Mouse (Mus musculus) heart, embryonic 15.5 days (tissue): Measurements from ENCODE around the gene Mn1. TPM values are rescaled to one million over a fixed set of nuclear protein-coding genes. Genes with fewer than 3 reads are reported as not detected.

ENCODE experiments used
- ATAC-seq: fragments of 200-750 bp; cut with Nextera tagmentation; replicated peaks from 2 replicates; pipeline ENCODE4 v1.8.0; 2017; ENCODE audit warnings: low read depth, moderate TSS enrichment; ENCODE audit not compliant: insufficient number of reproducible peaks, insufficient read depth, low FRiP score
- H3K27ac ChIP-seq: fragments of 300-500 bp; sonication (generic); 2 replicates; pipeline ENCODE4 v1.5.1; 2015; ENCODE audit warnings: mild to moderate bottlenecking, inconsistent platforms
- H3K27me3 ChIP-seq: fragments of 300-500 bp; sonication (generic); 2 replicates; pipeline ENCODE4 v1.6.1; 2015; ENCODE audit warnings: inconsistent platforms
- H3K36me3 ChIP-seq: fragments of 300-500 bp; sonication (generic); 2 replicates; pipeline ENCODE4 v1.6.1; 2015; ENCODE audit warnings: mild to moderate bottlenecking, inconsistent platforms
- H3K4me1 ChIP-seq: fragments of 300-500 bp; sonication (generic); replicated peaks from 2 replicates; pipeline ENCODE4 v1.6.1; 2015; ENCODE audit warnings: inconsistent platforms
- H3K4me2 ChIP-seq: fragments of 300-500 bp; sonication (generic); 2 replicates; pipeline ENCODE4 v1.6.1; 2015; ENCODE audit warnings: inconsistent platforms, mild to moderate bottlenecking, moderate library complexity
- H3K4me3 ChIP-seq: fragments of 300-500 bp; sonication (generic); 2 replicates; pipeline ENCODE4 v1.5.1; 2015; ENCODE audit warnings: mild to moderate bottlenecking, inconsistent platforms
- H3K9ac ChIP-seq: fragments of 300-500 bp; sonication (generic); 2 replicates; pipeline ENCODE4 v1.6.1; 2015; ENCODE audit warnings: mild to moderate bottlenecking, inconsistent platforms
- H3K9me3 ChIP-seq: fragments of 300-500 bp; sonication (generic); replicated peaks from 2 replicates; pipeline ENCODE4 v1.6.1; 2016; ENCODE audit warnings: inconsistent platforms
- WGBS: fragments of 180-500 bp; shearing (Covaris S2); methylation state at CpG from one replicate; pipeline ENCODE4 v1.1.7; 2015; ENCODE audit warnings: mixed read lengths; 5-methylcytosine and 5-hydroxymethylcytosine counted together
- polyA plus RNA-seq: library from polyadenylated mRNA; unstranded; fragments of >200 nt; fragmentation: Nextera tagmentation; extraction: Ambion mirVana; gene quantifications from 2 replicates; pipeline ENCODE4 v1.2.1, GENCODE M21; 2015

Mn1 gene
- polyA plus RNA-seq: 6.4 and 7.7 TPM in 2 replicates

DNA sequence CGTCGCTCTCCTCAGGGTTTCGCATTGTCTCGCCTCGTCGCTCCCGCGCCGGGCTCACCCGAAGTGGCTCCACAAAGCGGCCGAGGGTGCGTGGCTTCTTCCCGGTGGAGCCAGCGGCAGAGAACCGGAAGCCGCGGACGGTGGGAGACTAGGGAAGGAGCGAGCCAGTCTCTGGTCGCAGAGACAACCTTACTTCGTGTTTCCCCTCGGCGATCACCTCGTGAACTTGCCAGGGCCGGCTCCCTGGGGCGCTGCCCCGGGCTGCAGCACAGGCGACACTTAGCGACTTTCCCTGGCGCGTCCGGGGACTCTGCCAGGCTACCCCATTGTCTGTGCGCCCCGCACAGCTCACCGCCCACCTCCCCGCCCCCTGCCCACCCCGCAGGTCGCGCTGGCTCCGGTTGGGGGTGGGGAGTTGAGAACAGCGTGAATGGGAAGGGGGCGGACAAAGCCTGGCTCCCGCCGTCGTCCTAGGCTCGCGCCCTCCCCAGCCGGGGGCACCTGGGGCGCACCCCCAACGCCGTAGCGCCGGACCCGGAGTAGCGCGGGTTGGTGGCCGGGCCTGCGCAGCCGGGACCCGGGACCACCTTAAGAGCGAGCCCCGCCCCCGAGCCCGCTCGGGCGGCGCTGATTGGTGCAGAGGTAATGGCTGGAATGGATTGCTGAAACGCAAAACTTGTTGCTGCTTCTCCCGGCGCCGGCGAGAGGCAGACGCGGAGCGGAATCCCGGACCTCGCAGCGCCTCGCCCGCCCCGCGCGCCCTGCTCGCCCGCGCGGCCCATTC, at the start of gene Mn1:
Gene Mn1, plus strand, starts transcription at position 772 of the 784 bp plus-strand sequence.
- H3K4me2 ChIP-seq: peak within 1 kb of the TSS; percentile 98
- H3K36me3 ChIP-seq: 0 out of 2 replicates have a peak, but pooled peaks cover 2% of the 10 kb centered on the region
- peak within 1 kb of the TSS; percentile 83 for H3K27ac ChIP-seq
- no peaks in the 10 kb centered on the region for H3K9me3 ChIP-seq
- H3K27me3 ChIP-seq: peaks cover 58% of the 10 kb centered on the region
- peak; percentile 90 for ATAC-seq
- under 1% methylated on average over 85 of the region's 88 CpGs for WGBS
- H3K4me3 ChIP-seq: peak within 1 kb of the TSS; percentile 80
- peaks cover 56% of the 10 kb centered on the region for H3K4me1 ChIP-seq
- peak within 1 kb of the TSS; percentile 84 for H3K9ac ChIP-seq

DNA sequence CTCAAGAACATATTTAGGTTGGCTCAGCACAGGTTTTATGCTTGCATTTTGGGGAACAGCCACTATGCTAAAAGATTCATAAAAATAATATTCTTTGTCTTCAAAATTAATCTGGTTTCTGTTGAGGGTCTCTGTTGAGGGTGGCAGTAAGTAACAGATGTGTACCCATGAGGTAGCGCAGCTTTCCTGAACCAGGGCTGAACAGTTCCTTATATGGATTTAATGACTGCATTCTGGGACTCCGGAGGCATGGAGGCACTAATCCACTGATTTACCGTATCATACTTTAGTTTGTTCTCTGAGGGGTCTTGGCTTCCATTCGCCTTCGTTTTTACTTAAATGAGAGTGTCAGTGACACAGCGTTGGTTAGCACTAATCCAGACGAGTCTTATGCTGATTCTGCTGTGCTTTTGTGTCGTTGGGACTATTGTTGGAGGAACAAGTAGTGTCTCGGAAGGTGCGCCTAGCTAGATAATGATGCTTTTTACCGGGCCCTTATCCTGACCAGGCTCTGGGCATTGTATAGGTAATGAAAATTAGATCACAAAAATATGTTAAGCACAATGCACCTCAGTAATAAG, 49.1 kb upstream of the Mn1 start:
- 92% methylated on average over 11 of the region's 11 CpGs for WGBS
- Histone ChIP-seq H3K27ac (no peak overlapping the region), H3K36me3 (peaks cover 36% of the 10 kb centered on the region), H3K4me2 (no peak overlapping the region), H3K4me1 (no peaks in the 10 kb centered on the region), H3K27me3 (no peaks in the 10 kb centered on the region), H3K9me3 (no peaks in the 10 kb centered on the region), H3K9ac (no peak overlapping the region), H3K4me3 (no peak overlapping the region)
- ATAC-seq: no peak

DNA sequence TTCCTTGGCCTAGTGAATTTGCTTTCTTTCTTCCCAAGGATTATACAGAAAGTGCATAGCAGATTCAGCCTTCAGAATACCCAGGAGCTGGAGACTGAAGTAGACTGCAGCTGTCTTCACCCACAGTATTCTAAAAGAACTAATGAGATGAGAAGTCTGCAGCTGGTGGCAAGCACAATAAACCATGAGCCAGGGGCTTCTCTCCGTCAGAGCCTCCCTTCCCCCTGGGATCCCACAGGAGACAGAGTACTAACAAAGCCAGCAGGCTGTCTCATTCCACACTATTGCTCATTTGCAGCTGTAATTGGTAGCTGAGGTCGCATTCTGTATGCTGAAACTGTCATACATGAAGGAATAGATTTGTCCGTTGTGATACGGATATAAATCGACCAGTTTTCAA, 48.6 kb upstream of the Mn1 start:
- Histone ChIP-seq H3K9ac (no peak overlapping the region), H3K4me3 (no peak overlapping the region), H3K9me3 (no peaks in the 10 kb centered on the region), H3K4me2 (no peak overlapping the region), H3K36me3 (peaks cover 42% of the 10 kb centered on the region), H3K4me1 (no peaks in the 10 kb centered on the region), H3K27ac (no peak overlapping the region), H3K27me3 (no peaks in the 10 kb centered on the region)
- ATAC-seq: no peak
- 89% methylated on average over 5 of the region's 5 CpGs for WGBS

DNA sequence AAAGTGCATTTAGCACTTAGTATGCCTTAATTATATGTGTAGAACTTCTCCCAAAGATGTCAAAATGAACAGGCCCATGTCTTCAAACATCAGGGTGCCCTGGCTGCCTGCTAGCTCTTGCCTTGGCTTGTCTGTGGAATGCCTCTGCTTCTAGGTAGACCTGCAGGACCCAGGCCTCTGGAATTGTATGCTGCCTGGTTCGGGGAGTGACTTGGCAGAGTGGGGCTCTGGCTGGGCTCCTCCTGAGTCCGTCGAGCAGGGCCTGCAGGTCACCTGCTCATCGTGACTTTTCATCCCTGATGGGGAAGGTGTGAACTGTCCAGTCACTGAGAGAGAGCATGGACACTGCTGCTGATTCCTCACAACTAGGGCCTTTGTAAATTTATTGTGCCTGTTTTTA, 41.5 kb upstream of the Mn1 start:
- Histone ChIP-seq H3K27me3 (no peaks in the 10 kb centered on the region), H3K36me3 (peaks cover 73% of the 10 kb centered on the region), H3K4me2 (no peak overlapping the region), H3K9ac (no peak overlapping the region), H3K4me1 (no peaks in the 10 kb centered on the region), H3K27ac (no peak overlapping the region), H3K4me3 (no peak overlapping the region), H3K9me3 (no peaks in the 10 kb centered on the region)
- no peak for ATAC-seq
- WGBS: 73% methylated on average over 4 of the region's 4 CpGs

DNA sequence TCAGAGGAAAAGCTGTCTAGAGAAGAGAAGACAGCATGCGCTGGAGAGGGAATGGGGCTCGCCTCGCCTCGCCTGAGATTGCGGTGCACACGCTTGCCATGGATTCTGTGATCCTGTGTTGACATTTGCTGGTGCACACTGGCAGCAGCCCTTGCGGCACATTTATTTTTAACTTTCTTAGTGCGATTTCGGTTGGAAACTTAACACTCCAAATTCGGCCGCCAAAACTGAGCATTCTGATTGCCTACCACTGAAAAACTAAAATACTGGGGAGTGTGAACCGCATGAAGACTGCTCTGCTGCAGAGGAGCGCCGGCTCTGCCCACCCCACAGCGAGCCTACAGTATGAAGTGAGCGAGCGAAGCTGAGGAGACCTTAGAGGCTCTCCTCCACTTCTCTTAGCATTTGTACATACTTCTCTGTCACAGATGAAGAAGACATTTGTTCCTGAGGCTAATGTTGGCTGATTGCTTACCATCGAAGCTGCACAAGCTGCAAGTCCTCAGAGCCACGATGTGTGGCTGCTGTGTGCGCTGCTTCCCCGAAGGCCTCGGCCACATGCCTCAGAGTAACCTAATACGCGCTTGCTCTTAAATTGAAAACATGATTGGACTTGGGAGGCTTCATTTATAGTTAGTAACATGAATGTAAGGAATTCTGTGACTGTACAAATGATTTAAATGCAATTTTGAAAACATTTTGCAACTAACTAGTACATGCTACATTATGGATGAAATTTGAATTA, 40.7 kb upstream of the Mn1 start:
- WGBS: 85% methylated on average over 24 of the region's 24 CpGs
- Histone ChIP-seq H3K9me3 (no peaks in the 10 kb centered on the region), H3K4me2 (no peak overlapping the region), H3K4me3 (no peak overlapping the region), H3K27me3 (no peaks in the 10 kb centered on the region), H3K4me1 (no peaks in the 10 kb centered on the region), H3K9ac (no peak overlapping the region), H3K36me3 (peaks cover 73% of the 10 kb centered on the region), H3K27ac (no peak overlapping the region)
- ATAC-seq: no peak

DNA sequence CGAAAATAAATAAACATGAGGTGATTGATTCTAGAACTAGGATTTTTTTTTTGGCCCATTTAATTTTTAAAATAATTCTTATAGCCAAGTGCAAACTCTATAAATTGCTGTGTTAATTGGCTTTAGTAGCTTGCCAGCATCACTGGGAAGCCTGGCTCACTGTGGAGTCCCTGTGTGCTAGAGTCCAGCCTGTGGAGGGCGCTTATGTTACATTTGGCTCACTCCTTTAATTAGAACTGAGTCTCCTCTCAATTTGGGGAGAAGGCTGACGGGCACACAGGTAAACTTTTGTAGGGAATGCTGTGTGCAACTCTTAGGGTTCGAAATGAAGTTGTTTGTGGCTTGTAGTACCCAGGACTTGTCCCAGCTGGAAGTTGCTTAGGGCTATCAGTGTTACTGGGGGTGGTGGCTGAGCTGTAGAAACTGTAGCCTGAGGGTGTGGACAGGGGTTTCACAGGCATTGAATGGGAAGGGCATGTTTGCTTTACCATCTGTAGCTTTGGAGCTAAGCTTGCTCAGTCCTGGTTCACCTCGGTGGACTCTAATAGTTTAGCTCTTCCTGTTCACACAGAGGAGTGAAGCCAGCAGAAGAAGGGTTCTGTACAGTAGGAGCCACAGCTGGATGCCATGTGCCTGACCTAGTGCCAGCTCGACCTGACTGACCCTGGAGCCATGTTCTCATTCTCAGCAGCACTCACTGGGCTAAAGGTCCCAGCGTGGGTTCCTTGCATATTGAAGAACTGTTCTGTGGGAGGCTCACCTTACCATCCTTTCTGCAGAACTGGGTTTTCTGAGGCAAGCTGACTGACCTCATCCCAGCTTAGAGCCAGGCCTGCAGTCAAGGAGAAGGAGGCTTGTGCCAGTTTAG, 38.8 kb upstream of the Mn1 start:
- no peaks in the 10 kb centered on the region for H3K27me3 ChIP-seq
- H3K9ac ChIP-seq: no peak overlapping the region
- no peak overlapping the region for H3K4me3 ChIP-seq
- no peak for ATAC-seq
- no peaks in the 10 kb centered on the region for H3K9me3 ChIP-seq
- peaks cover 70% of the 10 kb centered on the region for H3K36me3 ChIP-seq
- no peak overlapping the region for H3K27ac ChIP-seq
- no peak overlapping the region for H3K4me2 ChIP-seq
- no peaks in the 10 kb centered on the region for H3K4me1 ChIP-seq
- 75% methylated on average over 7 of the region's 7 CpGs for WGBS

DNA sequence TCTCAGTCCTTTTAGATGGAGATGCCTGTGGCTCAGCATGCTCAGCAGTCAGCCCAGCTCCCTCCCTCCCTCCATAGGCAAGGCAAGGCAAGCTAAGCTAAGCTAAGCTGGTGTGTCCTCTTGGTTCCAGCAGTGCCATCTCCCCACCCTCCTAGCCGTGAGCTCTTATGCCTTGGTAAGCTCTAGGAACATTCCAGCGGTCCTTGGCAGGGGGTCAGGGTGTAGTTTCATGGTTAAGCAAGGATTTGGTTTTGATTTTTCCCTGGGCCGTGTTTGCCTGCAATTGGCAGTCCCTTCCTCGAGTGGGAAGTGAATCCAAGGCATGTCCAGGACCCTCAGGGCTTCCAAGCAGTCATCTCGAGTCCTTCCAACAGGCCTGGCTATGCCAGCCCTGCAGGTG, 33.8 kb upstream of the Mn1 start:
- no peak overlapping the region for H3K4me3 ChIP-seq
- H3K36me3 ChIP-seq: peaks cover 71% of the 10 kb centered on the region
- no peaks in the 10 kb centered on the region for H3K27me3 ChIP-seq
- H3K27ac ChIP-seq: no peak overlapping the region
- no peak overlapping the region for H3K4me2 ChIP-seq
- ATAC-seq: no peak
- 79% methylated on average over 5 of the region's 5 CpGs for WGBS
- H3K4me1 ChIP-seq: no peaks in the 10 kb centered on the region
- H3K9me3 ChIP-seq: no peaks in the 10 kb centered on the region
- H3K9ac ChIP-seq: no peak overlapping the region

DNA sequence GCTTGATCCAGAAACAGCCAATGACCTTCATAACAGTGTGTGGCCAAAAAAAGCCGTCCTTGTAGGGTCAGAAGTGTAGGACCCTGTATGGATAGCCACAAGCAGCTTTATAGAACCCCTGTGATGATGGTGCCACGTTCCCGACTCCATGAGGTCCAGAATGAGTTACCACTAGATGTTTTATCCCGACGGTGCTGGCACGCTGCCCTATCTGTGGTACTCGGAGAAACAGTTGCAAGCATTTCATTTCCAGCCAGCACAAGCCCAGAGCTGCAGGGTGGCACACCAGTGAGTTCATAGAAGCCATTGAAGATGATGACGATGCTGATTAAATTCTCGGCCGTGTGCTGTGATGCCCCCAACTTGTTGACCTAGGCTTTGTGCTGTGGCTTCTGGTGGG, 26.3 kb upstream of the Mn1 start:
- no peak overlapping the region for H3K27ac ChIP-seq
- peaks cover 19% of the 10 kb centered on the region for H3K36me3 ChIP-seq
- H3K27me3 ChIP-seq: 0 out of 2 replicates have a peak, but pooled peaks cover 3% of the 10 kb centered on the region
- no peak for ATAC-seq
- H3K9ac ChIP-seq: no peak overlapping the region
- peaks cover 40% of the 10 kb centered on the region for H3K4me1 ChIP-seq
- H3K4me3 ChIP-seq: no peak overlapping the region
- H3K9me3 ChIP-seq: no peaks in the 10 kb centered on the region
- no peak overlapping the region for H3K4me2 ChIP-seq
- 51% methylated on average over 10 of the region's 10 CpGs for WGBS

DNA sequence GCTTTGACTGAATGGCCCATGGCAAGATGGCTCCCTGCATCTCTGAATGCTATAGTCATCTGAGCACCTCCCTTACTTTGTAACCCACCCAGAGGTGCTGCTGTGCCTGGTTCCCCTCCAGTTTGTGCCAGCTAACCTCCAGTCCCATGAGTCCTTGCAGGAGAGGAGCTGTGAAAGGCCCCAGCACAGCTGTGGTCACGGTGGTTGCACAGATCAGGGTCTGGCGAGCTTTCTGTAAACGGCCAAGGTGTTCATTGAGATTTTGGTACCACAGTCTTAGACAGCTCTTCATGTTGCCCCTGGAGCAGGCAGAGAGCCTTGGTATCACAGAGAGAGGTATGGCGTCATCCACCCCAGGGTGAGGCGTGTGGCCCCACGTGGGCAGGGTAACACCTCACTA, 25.7 kb upstream of the Mn1 start:
- Histone ChIP-seq H3K27me3 (0 out of 2 replicates have a peak, but pooled peaks cover 3% of the 10 kb centered on the region), H3K4me2 (no peak overlapping the region), H3K9me3 (no peaks in the 10 kb centered on the region), H3K27ac (no peak overlapping the region), H3K4me1 (peaks cover 46% of the 10 kb centered on the region), H3K4me3 (no peak overlapping the region), H3K9ac (no peak overlapping the region), H3K36me3 (peaks cover 15% of the 10 kb centered on the region)
- no peak for ATAC-seq
- WGBS: 90% methylated on average over 6 of the region's 6 CpGs

DNA sequence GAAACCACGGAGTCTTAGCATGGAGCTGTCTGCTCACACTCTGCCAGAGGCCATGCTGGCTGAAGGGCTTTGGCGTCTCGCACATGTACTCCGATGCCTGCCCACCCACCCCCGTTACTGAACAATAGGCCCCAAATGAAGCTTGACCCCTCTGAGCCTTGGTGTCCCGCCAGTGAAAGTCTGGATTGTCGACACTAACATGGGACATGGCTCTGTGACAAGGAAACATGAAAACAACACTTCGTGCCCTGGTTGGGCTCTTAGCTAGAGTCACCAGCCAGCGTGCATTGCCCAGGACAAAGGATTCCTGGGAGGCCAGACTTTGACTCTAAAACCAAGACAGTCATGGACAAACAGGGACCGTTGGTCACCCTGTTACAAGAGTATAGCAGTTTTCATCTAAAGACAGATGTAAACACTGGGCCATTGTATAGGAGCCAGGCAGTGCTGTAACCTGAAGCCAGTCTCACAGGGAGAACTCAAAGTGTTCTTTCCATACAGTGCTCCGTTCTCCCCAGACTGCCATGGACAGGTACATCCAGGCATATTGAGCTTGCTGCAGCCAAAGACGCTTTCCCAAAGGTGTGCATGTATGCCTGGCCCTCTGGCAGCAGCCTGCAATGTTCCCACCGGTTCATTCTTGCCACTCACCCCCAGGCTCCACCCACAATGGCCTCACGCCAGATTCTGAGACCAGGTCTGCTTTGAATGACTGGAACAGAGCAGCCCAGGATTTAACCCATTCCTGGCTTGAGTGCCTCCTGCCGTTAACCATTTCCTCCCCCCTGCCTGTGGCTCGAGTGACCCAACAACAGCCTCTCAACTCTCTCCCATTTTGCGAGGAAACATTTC, 23.6 kb upstream of the Mn1 start:
- H3K9ac ChIP-seq: 0 out of 2 replicates have a peak overlapping the region, but pooled peaks have one; percentile 14
- peak overlapping the region; percentile 56 for H3K4me2 ChIP-seq
- ATAC-seq: peak; percentile 53
- H3K4me3 ChIP-seq: 0 out of 2 replicates have a peak overlapping the region, but pooled peaks have one; percentile 14
- 19% methylated on average over 17 of the region's 17 CpGs for WGBS
- peak overlapping the region; percentile 12; the same call in 1 of the 2 replicates for H3K27ac ChIP-seq
- H3K27me3 ChIP-seq: peaks cover 17% of the 10 kb centered on the region
- no peaks in the 10 kb centered on the region for H3K9me3 ChIP-seq
- H3K4me1 ChIP-seq: peaks cover 46% of the 10 kb centered on the region
- no peaks in the 10 kb centered on the region for H3K36me3 ChIP-seq
